7 mouse cellular contexts compared by ENCODE assay signal in the genomic region with DNA sequence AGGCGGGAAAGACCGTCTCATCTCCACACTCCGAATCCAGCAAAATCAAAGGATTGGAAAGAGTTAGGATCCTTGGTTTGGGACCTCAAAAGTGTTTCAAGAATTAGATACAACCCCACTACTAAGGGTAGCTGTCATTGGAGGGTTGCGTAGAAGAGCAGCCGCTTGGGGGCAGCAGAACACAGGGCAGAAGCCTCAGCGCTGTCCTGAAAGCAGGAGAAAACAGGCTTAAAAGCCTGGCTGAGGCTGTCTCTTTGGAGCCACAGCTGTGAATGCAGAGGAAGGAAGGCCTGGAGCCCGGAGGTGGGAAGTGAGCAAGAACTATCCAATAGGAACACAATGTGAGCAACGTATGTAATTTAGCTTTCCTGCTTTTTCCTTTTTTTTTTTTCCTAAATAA. TPM values are rescaled to one million over a fixed set of nuclear protein-coding genes. Genes with fewer than 3 reads are reported as not detected.
DNase-seq lines count a peak whose midpoint lies in the region; ATAC-seq and TF ChIP-seq lines count a peak whose summit lies in the region.

No protein-coding gene starts in this region.

- TF ChIP-seq POLR2A in small intestine, adult 2 months (IDR thresholded peaks at IDR 0.05; ENCODE audit: low read depth, low read length): no peak

- no peak overlapping the region for H3K4me2 ChIP-seq in intestine, postnatal 0 days (replicated peaks; ENCODE audit: low read depth)
- H3K4me2 ChIP-seq in midbrain, embryonic 11.5 days: no peak overlapping the region

- no peaks in the 10 kb centered on the region for H3K36me3 ChIP-seq in intestine, postnatal 0 days (ENCODE audit: control insufficient read depth, insufficient read depth)
- no peaks in the 10 kb centered on the region for H3K36me3 ChIP-seq in midbrain, embryonic 11.5 days (ENCODE audit: control insufficient read depth, insufficient read depth, low read length)
- no peaks in the 10 kb centered on the region for H3K36me3 ChIP-seq in small intestine, adult 2 months (ENCODE audit: control insufficient read depth, insufficient read depth, low read length)

- no peak overlapping the region for H3K9ac ChIP-seq in intestine, postnatal 0 days (ENCODE audit: low read depth, low read length)
- H3K9ac ChIP-seq in midbrain, embryonic 11.5 days (ENCODE audit: low read length): no peak overlapping the region

- H3K9me3 ChIP-seq in intestine, postnatal 0 days (ENCODE audit: control insufficient read depth): no peaks in the 10 kb centered on the region
- no peaks in the 10 kb centered on the region for H3K9me3 ChIP-seq in midbrain, embryonic 11.5 days (ENCODE audit: control insufficient read depth, low read length)

- ATAC-seq in intestine, postnatal 0 days: peak; percentile 41; the same call in 1 of the 2 replicates
- peak; percentile 80 for ATAC-seq in midbrain, embryonic 11.5 days (ENCODE audit: low FRiP score)

- DNase-seq in adrenal gland, postnatal 10 days: peak; percentile 89
- peak; percentile 79 for DNase-seq in embryo, embryonic 9.5 days (ENCODE audit: extremely low spot score)
- DNase-seq in heart, adult 11 months: peak; percentile 97
- DNase-seq in left cerebral cortex, postnatal 36 days (ENCODE audit: low spot score in 2 of 2): peak; percentile 69 to 79
- peak; percentile 97 for DNase-seq in midbrain, embryonic 11.5 days (ENCODE audit: low spot score, missing footprints)

- WGBS in intestine, postnatal 0 days: 4% methylated on average over 8 of the region's 8 CpGs
- 6% methylated on average over 8 of the region's 8 CpGs for WGBS in midbrain, embryonic 11.5 days
- 6% methylated on average over 8 of the region's 8 CpGs for WGBS in small intestine, adult 2 months

- intact Hi-C loops in left cerebral cortex, postnatal 36 days (cut with DNase I): loop anchor here (1.0 to 5.0 kb wide), 4 partner anchors 37 to 297 kb away; a partner anchor contains a TSS

- no peak overlapping the region for H3K4me3 ChIP-seq in intestine, postnatal 0 days (ENCODE audit: low read depth, low read length)
- H3K4me3 ChIP-seq in midbrain, embryonic 11.5 days (ENCODE audit: low read depth, low read length): no peak overlapping the region
- H3K4me3 ChIP-seq in small intestine, adult 2 months (ENCODE audit: low read depth, low read length): no peak overlapping the region

- no peak overlapping the region for H3K27ac ChIP-seq in intestine, postnatal 0 days (ENCODE audit: low read depth, low read length)
- H3K27ac ChIP-seq in midbrain, embryonic 11.5 days (ENCODE audit: low read depth, low read length): no peak overlapping the region
- no peak overlapping the region for H3K27ac ChIP-seq in small intestine, adult 2 months (ENCODE audit: insufficient read depth, low read depth, low read length)

- TF ChIP-seq CTCF in intestine, postnatal 0 days (IDR thresholded peaks at IDR 0.05; ENCODE audit: low read depth): peak; percentile 98
- peak; percentile 97 for TF ChIP-seq CTCF in small intestine, adult 2 months (IDR thresholded peaks at IDR 0.05; ENCODE audit: extremely low read depth, insufficient read length, insufficient replicate concordance, low read depth, low read length)

- H3K27me3 ChIP-seq in intestine, postnatal 0 days (replicated peaks; ENCODE audit: control insufficient read depth, insufficient read depth, low read length): no peaks in the 10 kb centered on the region
- no peaks in the 10 kb centered on the region for H3K27me3 ChIP-seq in midbrain, embryonic 11.5 days (ENCODE audit: control insufficient read depth, insufficient read depth, low read length)
- no peaks in the 10 kb centered on the region for H3K27me3 ChIP-seq in small intestine, adult 2 months (ENCODE audit: control insufficient read depth, insufficient read depth, low read length)

- H3K4me1 ChIP-seq in intestine, postnatal 0 days (replicated peaks; ENCODE audit: control insufficient read depth, insufficient read depth, low read length): no peaks in the 10 kb centered on the region
- no peaks in the 10 kb centered on the region for H3K4me1 ChIP-seq in midbrain, embryonic 11.5 days (ENCODE audit: control insufficient read depth, insufficient read depth, low read length)
- H3K4me1 ChIP-seq in small intestine, adult 2 months (ENCODE audit: control insufficient read depth, insufficient read depth, insufficient read length, low read length): peaks cover 3% of the 10 kb centered on the region; the same call in 1 of the 2 replicates

RNA-seq across cellular contexts. Expression of a gene that starts 16.7 kb away (rescaled TPM):
- total RNA-seq in adrenal gland, postnatal 10 days (2021): 100 to 1,000 TPM; 554 to 575 TPM
- 531 and 541 TPM in 2 replicates for polyA plus RNA-seq in intestine, postnatal 0 days (2015; fragmentation: Nextera tagmentation; extraction: Ambion mirVana)
- total RNA-seq in left cerebral cortex, postnatal 36 days (2021): 100 to 1,000 TPM; 215 to 261 TPM
- polyA plus RNA-seq in midbrain, embryonic 11.5 days (2014; fragmentation: Nextera tagmentation; extraction: Ambion mirVana): 716 and 724 TPM in 2 replicates
- 139 and 203 TPM in 2 replicates for polyA plus RNA-seq in small intestine, adult 2 months (2012; rRNA removed)

RNA-seq across cellular contexts. Expression of a gene that starts 34.4 kb away (rescaled TPM):
- 1 to 10 TPM in 1 of 2 experiments, under 1 TPM in 1; 0.99 to 1.2 TPM for total RNA-seq in adrenal gland, postnatal 10 days (2021)
- 0.76 and 1.1 TPM in 2 replicates for polyA plus RNA-seq in intestine, postnatal 0 days (2015; fragmentation: Nextera tagmentation; extraction: Ambion mirVana)
- total RNA-seq in left cerebral cortex, postnatal 36 days (2021): 1 to 10 TPM; 3.1 to 3.6 TPM
- polyA plus RNA-seq in midbrain, embryonic 11.5 days (2014; fragmentation: Nextera tagmentation; extraction: Ambion mirVana): 22.5 and 22.9 TPM in 2 replicates
- polyA plus RNA-seq in small intestine, adult 2 months (2012; rRNA removed): 0.13 and 0.27 TPM in 2 replicates

RNA-seq across cellular contexts. Expression of a gene that starts 35.1 kb away (rescaled TPM):
- total RNA-seq in adrenal gland, postnatal 10 days (2021): 10 to 100 TPM; 46.2 to 56.8 TPM
- polyA plus RNA-seq in intestine, postnatal 0 days (2015; fragmentation: Nextera tagmentation; extraction: Ambion mirVana): 4.2 and 4.4 TPM in 2 replicates
- 100 to 1,000 TPM; 189 to 196 TPM for total RNA-seq in left cerebral cortex, postnatal 36 days (2021)
- polyA plus RNA-seq in midbrain, embryonic 11.5 days (2014; fragmentation: Nextera tagmentation; extraction: Ambion mirVana): 4.1 and 4.6 TPM in 2 replicates
- polyA plus RNA-seq in small intestine, adult 2 months (2012; rRNA removed): 34.3 and 66.7 TPM in 2 replicates

Comparison
In these comparisons a context has a peak if more than half of its experiments do, and no peak if none do; other contexts are left out.
1. RNA of a gene that starts 34.4 kb away (polyA plus RNA-seq): 22.5 to 22.9 TPM in midbrain, embryonic 11.5 days; 0.76 to 1.1 TPM in intestine, postnatal 0 days and 0.13 to 0.27 TPM in small intestine, adult 2 months; every median in the first group is over 10 times any median in the second.
2. Peak in every context shown above with its lines, with median percentiles within 50 percentile points of each other: DNase-seq.